Mouse (Mus musculus) stomach, postnatal 0 days (tissue): ENCODE measurements around the gene Hist1h2af. TPM values are rescaled to one million over a fixed set of nuclear protein-coding genes. Genes with fewer than 3 reads are reported as not detected.
"Not testable (repeated sequence)": the region's sequence is repeated elsewhere in the genome, so short reads cannot be mapped to it uniquely, and the experiment has no call there.

Experiments used
- ATAC-seq: fragments of 200-750 bp; cut with Nextera tagmentation; 2 replicates; pipeline ENCODE4 v1.8.0; 2017; ENCODE audit not compliant: low FRiP score, low TSS enrichment
- DNase-seq: peaks from one replicate; pipeline ENCODE4 v3.0.0-alpha.2; 2016; ENCODE audit warnings: low spot score
- H3K27ac ChIP-seq: fragments of 300-500 bp; sonication (generic); replicated peaks from 2 replicates; pipeline ENCODE4 v1.5.1; 2014; ENCODE audit warnings: mild to moderate bottlenecking, control low read depth
- H3K27me3 ChIP-seq: fragments of 300-500 bp; sonication (generic); 2 replicates; pipeline ENCODE4 v1.6.1; 2014; ENCODE audit warnings: low read length; ENCODE audit not compliant: control insufficient read depth, insufficient read depth
- H3K36me3 ChIP-seq: fragments of 300-500 bp; sonication (generic); 2 replicates; pipeline ENCODE4 v1.6.1; 2014; ENCODE audit warnings: low read length, mixed read lengths; ENCODE audit not compliant: control insufficient read depth, insufficient read depth
- H3K4me1 ChIP-seq: fragments of 300-500 bp; sonication (generic); replicated peaks from 2 replicates; pipeline ENCODE4 v1.6.1; 2014; ENCODE audit warnings: antibody characterized with exemption; ENCODE audit not compliant: control insufficient read depth, insufficient read depth
- H3K4me2 ChIP-seq: fragments of 300-500 bp; sonication (generic); replicated peaks from 2 replicates; pipeline ENCODE4 v1.6.1; 2014; ENCODE audit warnings: low read depth, mild to moderate bottlenecking, control low read depth, moderate library complexity
- H3K4me3 ChIP-seq: fragments of 300-500 bp; sonication (generic); 2 replicates; pipeline ENCODE4 v1.5.1; 2014; ENCODE audit warnings: low read depth, low read length, control low read depth
- H3K9ac ChIP-seq: fragments of 300-500 bp; sonication (generic); 2 replicates; pipeline ENCODE4 v1.6.1; 2014; ENCODE audit warnings: mild to moderate bottlenecking, low read length, control low read depth, mixed read lengths
- H3K9me3 ChIP-seq: fragments of 300-500 bp; sonication (generic); 2 replicates; pipeline ENCODE4 v1.6.1; 2016; ENCODE audit warnings: low read length; ENCODE audit not compliant: control insufficient read depth
- CTCF ChIP-seq: IDR thresholded peaks from 2 replicates; pipeline ENCODE4 v1.5.1; 2016; ENCODE audit warnings: antibody characterized with exemption, low read depth, mild to moderate bottlenecking, moderate library complexity
- EP300 ChIP-seq: optimal IDR thresholded peaks from 2 replicates; pipeline ENCODE3; 2016; ENCODE audit warnings: antibody characterized with exemption
- WGBS: fragments of 180-500 bp; shearing (Covaris S2); extraction: QIAGEN DNeasy Blood & Tissue Kit; methylation state at CpG from one replicate; pipeline ENCODE4 v1.1.7; 2014; 5-methylcytosine and 5-hydroxymethylcytosine counted together
- polyA plus RNA-seq: library from polyadenylated mRNA; unstranded; fragments of >200 nt; fragmentation: Nextera tagmentation; extraction: Ambion mirVana; gene quantifications from 2 replicates; pipeline ENCODE4 v1.2.1, GENCODE M21; 2015

The Hist1h2af gene
- polyA plus RNA-seq, 1 experiment from 2014 or later = 8.9 TPM

DNA sequence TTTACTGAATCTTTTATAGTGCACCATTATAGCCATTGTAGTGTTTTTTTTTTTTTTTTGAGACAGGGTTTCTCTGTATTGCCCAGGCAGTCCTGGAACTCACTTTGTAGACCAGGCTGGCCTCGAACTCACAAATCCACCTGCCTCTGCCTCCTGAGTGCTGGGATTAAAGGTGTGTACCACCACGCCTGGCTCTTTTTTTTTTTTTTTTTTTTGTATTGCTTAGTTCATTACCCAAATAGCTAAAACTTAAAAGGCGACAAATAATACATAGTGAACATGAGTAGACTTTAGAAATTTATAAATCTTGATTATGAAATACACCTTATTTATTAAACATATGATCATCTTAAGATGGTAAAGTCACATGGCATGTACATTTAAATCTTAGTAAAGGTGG lies 7.8 kb downstream of the Hist1h2af start:
- DNase-seq (no peak), ATAC-seq (no peak)
- 83% methylated on average over 3 of the region's 3 CpGs for WGBS
- no peak for TF ChIP-seq CTCF
- TF ChIP-seq EP300 = no peak
- Histone ChIP-seq H3K36me3 (no peaks in the 10 kb centered on the region), H3K4me3 (no peak overlapping the region), H3K27me3 (no peaks in the 10 kb centered on the region), H3K9me3 (no peaks in the 10 kb centered on the region), H3K9ac (no peak overlapping the region), H3K4me2 (no peak overlapping the region), H3K27ac (no peak overlapping the region), H3K4me1 (no peaks in the 10 kb centered on the region)

DNA sequence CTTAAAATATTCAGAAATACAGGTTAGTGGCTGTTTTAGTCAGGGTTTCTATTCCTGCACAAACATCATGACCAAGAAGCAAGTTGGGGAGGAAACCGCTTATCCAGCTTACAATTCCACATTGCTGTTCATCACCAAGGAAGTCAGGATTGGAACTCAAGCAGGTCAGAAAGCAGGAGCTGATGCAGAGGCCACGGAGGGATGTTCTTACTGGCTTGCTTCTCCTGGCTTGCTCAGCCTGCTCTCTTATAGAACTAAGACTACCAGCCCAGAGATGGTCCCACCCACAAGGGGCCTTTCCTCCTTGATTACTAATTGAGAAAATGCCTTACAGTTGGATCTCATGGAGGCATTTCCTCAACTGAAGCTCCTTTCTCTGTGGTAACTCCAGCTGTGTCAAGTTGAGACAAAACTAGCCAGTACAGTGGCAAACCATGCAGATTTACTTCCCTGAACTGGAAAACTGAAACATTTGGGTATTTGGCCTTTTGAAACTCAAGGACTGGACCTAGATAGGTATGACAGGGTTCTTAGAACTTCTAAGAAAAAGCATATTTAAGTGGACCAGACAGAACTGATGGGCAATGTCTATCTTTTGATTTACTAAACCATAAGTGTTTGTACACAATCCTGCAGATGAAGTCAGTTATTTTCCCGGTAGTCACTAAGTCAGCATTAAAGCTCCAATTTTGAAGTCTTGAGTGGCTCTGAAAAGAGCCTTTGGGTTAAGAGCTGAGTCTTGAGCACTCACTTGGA lies 8.7 kb downstream of the Hist1h2af start:
- Histone ChIP-seq H3K9ac (peak overlapping the region; percentile 47), H3K27ac (peak overlapping the region; percentile 86), H3K4me3 (peak overlapping the region; percentile 44), H3K4me2 (peak overlapping the region; percentile 61)
- not testable (repeated sequence) for H3K36me3 ChIP-seq, H3K4me1 ChIP-seq, H3K9me3 ChIP-seq, ATAC-seq, DNase-seq, H3K27me3 ChIP-seq
- WGBS = 6% methylated on average over 3 of the region's 3 CpGs

GRCm38 (mm10) chr13:23542999-23543607 lies 9.4 kb downstream of the Hist1h2af start, which contains the start of gene Hist1h2bh:
Gene Hist1h2bh, minus strand, starts transcription at chr13:23543392.
- under 1% methylated on average over 23 of the region's 42 CpGs for WGBS
- peak; percentile 68 for DNase-seq
- Histone ChIP-seq H3K4me2 (peak within 1 kb of the TSS; percentile 61), H3K4me3 (peak within 1 kb of the TSS; percentile 46), H3K9ac (peak within 1 kb of the TSS; percentile 47), H3K27ac (peak within 1 kb of the TSS; percentile 89)
- H3K27me3 ChIP-seq, H3K9me3 ChIP-seq, H3K4me1 ChIP-seq, H3K36me3 ChIP-seq: not testable (repeated sequence)
- ATAC-seq = peak; percentile 94

DNA sequence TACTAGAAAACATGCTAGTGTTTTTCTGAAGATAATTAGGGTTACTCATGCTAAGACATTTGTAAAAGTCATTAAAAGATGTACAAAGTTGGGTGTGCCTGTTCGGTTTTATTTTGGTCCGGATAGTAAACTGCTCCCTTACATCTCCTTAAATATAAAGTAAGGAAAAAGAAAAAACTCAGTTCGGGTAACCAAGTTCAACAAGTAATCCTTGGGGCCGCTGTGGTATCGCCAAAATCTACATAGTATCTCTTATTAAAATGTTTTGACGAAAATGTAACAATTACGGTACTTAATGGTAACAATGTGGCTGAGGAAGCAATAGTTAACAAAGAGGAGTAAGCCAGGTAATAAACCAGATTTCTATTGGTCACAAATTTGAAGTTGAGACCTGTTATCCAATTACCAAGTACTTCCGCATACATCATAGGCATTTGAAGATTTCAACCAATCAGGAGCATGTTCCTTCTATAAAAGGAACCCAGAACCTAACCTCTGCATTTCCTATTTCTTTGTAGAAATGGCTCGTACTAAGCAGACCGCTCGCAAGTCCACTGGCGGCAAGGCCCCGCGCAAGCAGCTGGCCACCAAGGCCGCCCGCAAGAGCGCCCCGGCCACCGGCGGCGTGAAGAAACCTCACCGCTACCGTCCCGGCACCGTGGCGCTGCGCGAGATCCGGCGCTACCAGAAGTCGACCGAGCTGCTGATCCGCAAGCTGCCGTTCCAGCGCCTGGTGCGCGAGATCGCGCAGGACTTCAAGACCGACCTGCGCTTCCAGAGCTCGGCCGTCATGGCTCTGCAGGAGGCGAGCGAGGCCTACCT lies 10.5 kb downstream of the Hist1h2af start, which contains the start of gene Hist1h3f:
Gene Hist1h3f (plus strand): TSS at position 88 of the 822 bp plus-strand sequence.
- peak; percentile 50 for DNase-seq
- Histone ChIP-seq H3K36me3 (no peaks in the 10 kb centered on the region), H3K4me1 (no peaks in the 10 kb centered on the region), H3K9me3 (no peaks in the 10 kb centered on the region), H3K4me2 (peak within 1 kb of the TSS; percentile 61), H3K27ac (peak within 1 kb of the TSS; percentile 89), H3K9ac (peak within 1 kb of the TSS; percentile 58), H3K27me3 (no peaks in the 10 kb centered on the region), H3K4me3 (peak within 1 kb of the TSS; percentile 46)
- under 1% methylated on average over 24 of the region's 45 CpGs for WGBS
- ATAC-seq = peak; percentile 95
- no peak; the same call in 1 of the 2 replicates for TF ChIP-seq CTCF
- TF ChIP-seq EP300 = peak; percentile 36

DNA sequence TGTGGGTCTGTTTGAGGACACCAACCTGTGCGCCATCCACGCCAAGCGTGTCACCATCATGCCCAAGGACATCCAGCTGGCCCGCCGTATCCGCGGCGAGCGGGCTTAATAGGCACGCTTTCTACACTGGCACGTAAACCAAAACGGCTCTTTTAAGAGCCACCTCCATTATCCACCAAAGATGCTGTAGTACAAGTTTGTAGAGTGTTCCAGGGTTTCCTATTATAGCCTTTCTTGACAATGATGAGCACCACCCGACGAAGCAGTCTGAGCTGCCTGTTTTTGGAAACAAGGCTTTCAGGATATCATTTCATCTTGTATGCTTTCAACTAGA lies 11.0 kb downstream of the Hist1h2af start:
- not testable (repeated sequence) for H3K27ac ChIP-seq, H3K4me1 ChIP-seq, H3K9me3 ChIP-seq, ATAC-seq, H3K36me3 ChIP-seq, H3K9ac ChIP-seq, H3K27me3 ChIP-seq, DNase-seq
- 0% methylated on average over 11 of the region's 14 CpGs for WGBS
- H3K4me2 ChIP-seq = peak overlapping the region; percentile 35; the same call in 1 of the 2 replicates
- H3K4me3 ChIP-seq = peak overlapping the region; percentile 46
